Mouse (Mus musculus) megakaryocyte, embryonic 14.5 days (primary cell): Measurements from ENCODE around the gene Plekhg3. TPM values are rescaled to one million over a fixed set of nuclear protein-coding genes. Genes with fewer than 3 reads are reported as not detected.

Experiments used
- H3K27me3 ChIP-seq: replicated peaks from 2 replicates; pipeline ENCODE3; 2012; ENCODE audit warnings: inconsistent platforms
- H3K36me3 ChIP-seq: replicated peaks from 2 replicates; pipeline ENCODE3; 2012; ENCODE audit warnings: low read length, inconsistent platforms, mixed read lengths
- H3K4me1 ChIP-seq: 2 replicates; pipeline ENCODE4 v1.6.1; 2012; ENCODE audit warnings: inconsistent platforms
- H3K4me3 ChIP-seq: replicated peaks from 2 replicates; pipeline ENCODE3; 2012; ENCODE audit warnings: moderate library complexity, mild to moderate bottlenecking, inconsistent platforms
- H3K9me3 ChIP-seq: 2 replicates; pipeline ENCODE4 v1.6.1; 2012; ENCODE audit warnings: inconsistent platforms
- FLI1 ChIP-seq: IDR thresholded peaks from 2 replicates; pipeline ENCODE4 v1.6.1; 2012; ENCODE audit warnings: low read length, inconsistent platforms, mixed read lengths
- GATA1 ChIP-seq: IDR thresholded peaks from 3 replicates; pipeline ENCODE4 v1.6.1; 2012; ENCODE audit warnings: mixed read lengths, low read length, inconsistent platforms, borderline replicate concordance
- polyA plus RNA-seq: library from polyadenylated mRNA; stranded (reverse); fragments of >175 nt; gene quantifications from 2 replicates; pipeline ENCODE4 v1.2.3, GENCODE M21; 2012; ENCODE audit warnings: low replicate concordance; ENCODE audit not compliant: insufficient read depth

Gene Plekhg3
- polyA plus RNA-seq, 1 experiment: 4.4 TPM

- Histone ChIP-seq H3K27me3 (peaks cover 40% of the 10 kb centered on the region), H3K36me3 (peaks cover 3% of the 10 kb centered on the region), H3K9me3 (peaks cover 8% of the 10 kb centered on the region; the same call in 1 of the 2 replicates), H3K4me3 (no peak overlapping the region), H3K4me1 (peaks cover 31% of the 10 kb centered on the region)
- TF ChIP-seq FLI1 (no peak), GATA1 (no peak)
These were observed 16.9 kb downstream of the Plekhg3 start for GRCm38 (mm10) chr12:76547409-76548081.

GRCm38 (mm10) chr12:76548082-76548423 lies 17.4 kb downstream of the Plekhg3 start:
- H3K27me3 ChIP-seq: peaks cover 40% of the 10 kb centered on the region
- peaks cover 3% of the 10 kb centered on the region for H3K36me3 ChIP-seq
- TF ChIP-seq FLI1 (no peak), GATA1 (no peak)
- no peak overlapping the region for H3K4me3 ChIP-seq
- H3K4me1 ChIP-seq: peaks cover 33% of the 10 kb centered on the region
- H3K9me3 ChIP-seq: peaks cover 8% of the 10 kb centered on the region; the same call in 1 of the 2 replicates

GRCm38 (mm10) chr12:76549203-76549602 lies 18.5 kb downstream of the Plekhg3 start:
- Histone ChIP-seq H3K36me3 (peaks cover 3% of the 10 kb centered on the region), H3K27me3 (peaks cover 40% of the 10 kb centered on the region), H3K9me3 (peaks cover 8% of the 10 kb centered on the region; the same call in 1 of the 2 replicates), H3K4me3 (no peak overlapping the region), H3K4me1 (peaks cover 45% of the 10 kb centered on the region)
- no peak for TF ChIP-seq FLI1
- TF ChIP-seq GATA1: no peak

GRCm38 (mm10) chr12:76552321-76552720 lies 21.6 kb downstream of the Plekhg3 start:
- peaks cover 8% of the 10 kb centered on the region; the same call in 1 of the 2 replicates for H3K9me3 ChIP-seq
- peaks cover 43% of the 10 kb centered on the region for H3K27me3 ChIP-seq
- TF ChIP-seq GATA1 (no peak), FLI1 (no peak)
- H3K4me3 ChIP-seq: no peak overlapping the region
- peaks cover 3% of the 10 kb centered on the region for H3K36me3 ChIP-seq
- peaks cover 44% of the 10 kb centered on the region for H3K4me1 ChIP-seq

- peaks cover 42% of the 10 kb centered on the region for H3K27me3 ChIP-seq
- H3K4me1 ChIP-seq: peaks cover 37% of the 10 kb centered on the region
- H3K36me3 ChIP-seq: peaks cover 3% of the 10 kb centered on the region
- H3K9me3 ChIP-seq: peaks cover 8% of the 10 kb centered on the region; the same call in 1 of the 2 replicates
- TF ChIP-seq GATA1 (no peak), FLI1 (no peak)
- H3K4me3 ChIP-seq: no peak overlapping the region
These were observed 22.3 kb downstream of the Plekhg3 start for GRCm38 (mm10) chr12:76552958-76553357.

- TF ChIP-seq FLI1: no peak
- no peak for TF ChIP-seq GATA1
- H3K27me3 ChIP-seq: peaks cover 36% of the 10 kb centered on the region
- peaks cover 32% of the 10 kb centered on the region for H3K4me1 ChIP-seq
- peaks cover 3% of the 10 kb centered on the region for H3K36me3 ChIP-seq
- peaks cover 8% of the 10 kb centered on the region; the same call in 1 of the 2 replicates for H3K9me3 ChIP-seq
- no peak overlapping the region for H3K4me3 ChIP-seq
These were observed 23.2 kb downstream of the Plekhg3 start for GRCm38 (mm10) chr12:76553917-76554316.

- peaks cover 29% of the 10 kb centered on the region for H3K4me1 ChIP-seq
- H3K4me3 ChIP-seq: no peak overlapping the region
- no peak for TF ChIP-seq GATA1
- no peak for TF ChIP-seq FLI1
- H3K27me3 ChIP-seq: peaks cover 34% of the 10 kb centered on the region
- peaks cover 3% of the 10 kb centered on the region for H3K36me3 ChIP-seq
- peaks cover 8% of the 10 kb centered on the region; the same call in 1 of the 2 replicates for H3K9me3 ChIP-seq
These were observed 23.7 kb downstream of the Plekhg3 start for GRCm38 (mm10) chr12:76554392-76554791.

GRCm38 (mm10) chr12:76554871-76555386 lies 24.2 kb downstream of the Plekhg3 start:
- Histone ChIP-seq H3K4me1 (peaks cover 24% of the 10 kb centered on the region), H3K9me3 (peaks cover 5% of the 10 kb centered on the region; the same call in 1 of the 2 replicates), H3K36me3 (peaks cover 3% of the 10 kb centered on the region), H3K27me3 (peaks cover 35% of the 10 kb centered on the region), H3K4me3 (no peak overlapping the region)
- TF ChIP-seq GATA1: no peak
- TF ChIP-seq FLI1: no peak

GRCm38 (mm10) chr12:76556187-76556586 lies 25.5 kb downstream of the Plekhg3 start:
- no peaks in the 10 kb centered on the region for H3K9me3 ChIP-seq
- no peak for TF ChIP-seq GATA1
- no peak for TF ChIP-seq FLI1
- H3K4me1 ChIP-seq: peaks cover 21% of the 10 kb centered on the region
- H3K27me3 ChIP-seq: peaks cover 36% of the 10 kb centered on the region
- no peak overlapping the region for H3K4me3 ChIP-seq
- peaks cover 6% of the 10 kb centered on the region for H3K36me3 ChIP-seq

- TF ChIP-seq FLI1: no peak
- TF ChIP-seq GATA1: no peak
- no peak overlapping the region for H3K4me3 ChIP-seq
- peaks cover 21% of the 10 kb centered on the region for H3K4me1 ChIP-seq
- peaks cover 36% of the 10 kb centered on the region for H3K27me3 ChIP-seq
- H3K36me3 ChIP-seq: peaks cover 6% of the 10 kb centered on the region
- H3K9me3 ChIP-seq: no peaks in the 10 kb centered on the region
These were observed 26.2 kb downstream of the Plekhg3 start for GRCm38 (mm10) chr12:76556745-76557389.
